Mouse (Mus musculus) G1E (cell line): Measurements from ENCODE around the gene Ism1. TPM values are rescaled to one million over a fixed set of nuclear protein-coding genes. Genes with fewer than 3 reads are reported as not detected.

Experiments
- ATAC-seq: 2 replicates; pipeline ENCODE4 v1.8.0; 2016; ENCODE audit warnings: mild to moderate bottlenecking; ENCODE audit not compliant: insufficient number of reproducible peaks, poor library complexity, low FRiP score, severe bottlenecking; ENCODE audit errors: extremely low read depth
- DNase-seq: peaks from one replicate; pipeline ENCODE4 v3.0.0; 2012; ENCODE audit warnings: low spot score
- H3K27me3 ChIP-seq: 2 replicates; pipeline ENCODE4 v1.6.1; 2012; ENCODE audit warnings: mild to moderate bottlenecking, low read length, inconsistent platforms; ENCODE audit not compliant: insufficient read depth
- H3K36me3 ChIP-seq: replicated peaks from 2 replicates; pipeline ENCODE3; 2012; ENCODE audit warnings: mild to moderate bottlenecking, inconsistent platforms
- H3K4me1 ChIP-seq: 2 replicates; pipeline ENCODE4 v1.6.1; 2012; ENCODE audit warnings: low read depth, low read length, inconsistent platforms, mixed read lengths; ENCODE audit not compliant: insufficient read depth
- H3K4me3 ChIP-seq: 2 replicates; pipeline ENCODE4 v1.5.1; 2012; ENCODE audit warnings: low read depth, mild to moderate bottlenecking, inconsistent platforms, low read length, moderate library complexity, mixed read lengths
- H3K9me3 ChIP-seq: replicated peaks from 2 replicates; pipeline ENCODE4 v1.6.1; 2012; ENCODE audit warnings: inconsistent platforms
- CTCF ChIP-seq: IDR thresholded peaks from 2 replicates; pipeline ENCODE4 v1.5.1; 2012; ENCODE audit warnings: low read depth, low read length, inconsistent platforms, mixed read lengths
- GATA1 ChIP-seq: IDR thresholded peaks from 2 replicates; pipeline ENCODE4 v1.6.1; 2012; ENCODE audit warnings: borderline replicate concordance, low read length, inconsistent platforms, mixed read lengths
- GATA2 ChIP-seq: IDR thresholded peaks from 2 replicates; pipeline ENCODE4 v1.6.1; 2012; ENCODE audit warnings: low read depth, low read length, inconsistent platforms, borderline replicate concordance
- POLR2AphosphoS5 ChIP-seq: IDR thresholded peaks from 2 replicates; pipeline ENCODE4 v1.6.1; 2012; ENCODE audit warnings: low read depth, low read length, inconsistent platforms; ENCODE audit not compliant: insufficient replicate concordance
- TAL1 ChIP-seq: conservative IDR thresholded peaks from 2 replicates; pipeline ENCODE4 v1.6.1; 2012; ENCODE audit warnings: low read depth, low read length, inconsistent platforms, mixed read lengths
- polyA plus RNA-seq: library from polyadenylated mRNA; stranded (reverse); fragments of >175 nt; gene quantifications from 2 replicates; pipeline ENCODE4 v1.2.3, GENCODE M21; 2012
- total RNA-seq, 2 experiments: library from RNA; stranded (forward) in 1 of 2; stranded (reverse) in 1 of 2; fragments of 200-1000 nt in 1 of 2; fragments of >200 nt in 1 of 2; fragmentation: Nextera tagmentation in 1 of 2; gene quantifications; 2 replicates each; pipeline ENCODE4 v1.2.3; 2014 to 2017

Gene Ism1
- total and polyA plus RNA-seq, 3 experiments, result 0.16 TPM; not detected in 2

DNA sequence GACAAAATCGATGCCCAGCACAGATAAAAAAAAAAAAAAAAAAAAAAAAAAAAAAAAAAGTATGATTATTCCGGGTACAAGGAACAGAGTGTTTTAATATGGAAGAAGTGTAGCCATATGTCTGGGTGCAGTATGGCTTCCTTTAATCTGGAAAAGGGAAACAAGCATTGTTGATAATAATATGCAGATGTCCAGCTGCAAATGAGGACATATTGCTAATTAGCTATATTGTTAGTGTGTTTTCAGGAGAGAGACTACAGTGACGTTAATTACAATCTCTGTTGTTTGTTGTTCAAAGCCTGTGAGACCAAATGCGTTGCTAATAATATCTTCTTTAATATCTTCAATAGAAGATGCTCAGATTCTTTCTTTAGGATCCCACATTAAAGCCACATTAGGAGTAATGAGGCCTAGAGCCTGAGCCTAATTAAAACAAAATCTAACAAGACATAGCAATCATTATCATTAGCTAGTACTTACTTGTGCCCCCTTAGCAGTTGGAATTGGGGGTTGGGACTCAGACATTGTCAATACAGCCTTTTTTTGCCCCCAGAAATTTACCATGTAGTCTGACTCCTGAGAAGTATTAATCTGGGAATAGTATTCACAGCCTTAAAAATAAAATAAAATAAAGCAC lies 46.3 kb downstream of the Ism1 start:
- TF ChIP-seq POLR2AphosphoS5 (no peak), TAL1 (no peak), GATA1 (no peak), CTCF (no peak), GATA2 (no peak)
- no peak for DNase-seq
- ATAC-seq, result no peak
- H3K9me3 ChIP-seq, result no peaks in the 10 kb centered on the region
- no peaks in the 10 kb centered on the region for H3K27me3 ChIP-seq
- H3K4me1 ChIP-seq, result no peaks in the 10 kb centered on the region
- no peak overlapping the region for H3K4me3 ChIP-seq
- no peaks in the 10 kb centered on the region for H3K36me3 ChIP-seq

DNA sequence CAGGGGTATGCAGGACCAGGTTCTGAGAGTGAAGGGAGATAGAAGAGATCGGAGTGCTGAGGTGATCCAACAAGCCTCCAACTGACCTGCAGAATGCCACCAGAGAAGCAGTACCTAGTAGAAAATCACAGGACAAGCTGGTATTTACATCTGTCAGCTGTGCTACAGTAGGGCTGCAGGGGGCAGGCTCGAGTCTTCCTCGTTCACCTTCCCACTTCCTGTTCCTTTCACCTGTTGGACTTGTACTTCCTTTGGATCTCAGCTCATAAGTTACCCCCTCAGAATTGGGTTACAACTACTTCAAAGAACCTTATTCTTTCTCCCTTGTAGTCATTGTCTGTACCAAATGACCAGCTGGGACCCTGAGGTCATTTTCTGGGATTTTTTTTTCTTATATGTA lies 47.4 kb downstream of the Ism1 start:
- no peaks in the 10 kb centered on the region for H3K9me3 ChIP-seq
- TF ChIP-seq GATA2, result no peak
- TF ChIP-seq CTCF, result no peak
- TF ChIP-seq POLR2AphosphoS5, result no peak
- no peak for TF ChIP-seq TAL1
- no peak for TF ChIP-seq GATA1
- no peak for DNase-seq
- H3K27me3 ChIP-seq, result no peaks in the 10 kb centered on the region
- H3K4me3 ChIP-seq, result no peak overlapping the region
- no peak for ATAC-seq
- H3K36me3 ChIP-seq, result no peaks in the 10 kb centered on the region
- H3K4me1 ChIP-seq, result no peaks in the 10 kb centered on the region

DNA sequence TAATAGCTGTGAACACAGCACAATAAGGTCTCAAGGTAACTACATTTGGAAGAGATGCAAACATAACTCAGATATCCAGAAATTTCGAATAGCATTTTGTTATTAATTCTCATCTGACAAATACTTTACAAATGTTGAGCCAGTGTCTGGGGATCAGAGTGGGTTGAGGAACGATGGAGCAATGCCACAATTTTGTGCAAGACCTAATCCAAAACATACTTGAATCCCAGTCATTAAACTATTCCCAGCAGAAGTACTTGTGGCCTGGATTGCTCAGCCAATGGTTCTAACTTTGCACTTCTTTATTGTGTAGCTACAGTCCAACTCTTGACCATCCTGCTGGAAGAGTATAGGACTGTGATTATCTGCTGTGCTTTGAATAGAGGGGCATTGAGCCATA lies 50.1 kb downstream of the Ism1 start:
- DNase-seq, result no peak
- no peaks in the 10 kb centered on the region for H3K27me3 ChIP-seq
- no peaks in the 10 kb centered on the region for H3K36me3 ChIP-seq
- no peaks in the 10 kb centered on the region for H3K4me1 ChIP-seq
- no peak for ATAC-seq
- TF ChIP-seq TAL1, result no peak
- no peak for TF ChIP-seq GATA1
- TF ChIP-seq POLR2AphosphoS5, result no peak
- TF ChIP-seq GATA2, result no peak
- no peak for TF ChIP-seq CTCF
- H3K9me3 ChIP-seq, result no peaks in the 10 kb centered on the region
- H3K4me3 ChIP-seq, result no peak overlapping the region

DNA sequence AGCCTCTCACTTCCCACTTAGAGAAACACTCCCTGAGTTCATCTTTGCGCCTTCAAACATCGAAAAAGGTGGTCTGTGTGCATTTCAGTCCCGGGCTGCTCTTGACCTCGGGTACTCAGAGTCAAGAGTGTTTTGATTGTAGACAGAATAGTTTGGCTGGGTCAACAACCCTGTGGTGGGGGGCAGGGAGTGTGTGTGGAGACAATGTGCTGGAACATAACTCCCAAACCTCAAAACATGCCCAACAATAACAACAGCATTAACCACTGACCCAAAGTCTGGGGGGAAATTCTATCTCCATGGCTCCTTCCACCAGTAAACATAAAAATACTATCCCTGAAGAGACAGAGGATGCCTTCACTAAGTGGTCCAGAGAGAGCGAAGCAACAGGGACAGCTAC lies 51.4 kb downstream of the Ism1 start:
- no peaks in the 10 kb centered on the region for H3K4me1 ChIP-seq
- no peaks in the 10 kb centered on the region for H3K36me3 ChIP-seq
- TF ChIP-seq GATA1 (no peak), GATA2 (no peak), CTCF (no peak), TAL1 (no peak), POLR2AphosphoS5 (no peak)
- no peaks in the 10 kb centered on the region for H3K27me3 ChIP-seq
- no peak for DNase-seq
- H3K4me3 ChIP-seq, result no peak overlapping the region
- no peaks in the 10 kb centered on the region for H3K9me3 ChIP-seq
- ATAC-seq, result no peak

DNA sequence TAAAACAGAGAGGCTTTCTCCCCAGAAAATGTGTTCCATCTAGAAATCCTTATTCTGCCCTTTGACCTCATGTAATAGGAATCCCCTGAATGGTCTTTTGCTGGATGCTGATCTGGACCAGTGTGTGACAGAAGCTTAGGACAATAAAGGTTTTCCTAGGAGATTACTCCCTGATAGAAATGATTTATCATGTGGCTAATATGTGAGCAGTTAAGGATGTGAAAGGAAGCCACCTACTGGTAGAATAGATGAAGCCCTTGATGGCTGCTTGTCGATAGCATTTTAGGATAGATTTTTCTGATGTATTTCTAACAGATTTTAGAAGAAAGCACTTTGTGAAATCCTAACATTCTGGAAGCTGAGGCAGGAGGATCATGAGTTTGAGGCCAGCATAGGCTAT lies 64.4 kb downstream of the Ism1 start:
- no peak overlapping the region for H3K4me3 ChIP-seq
- no peak for DNase-seq
- no peaks in the 10 kb centered on the region for H3K4me1 ChIP-seq
- no peaks in the 10 kb centered on the region for H3K9me3 ChIP-seq
- H3K36me3 ChIP-seq, result no peaks in the 10 kb centered on the region
- TF ChIP-seq TAL1, result no peak
- no peak for TF ChIP-seq CTCF
- no peak for TF ChIP-seq GATA1
- no peak for TF ChIP-seq GATA2
- no peak for TF ChIP-seq POLR2AphosphoS5
- H3K27me3 ChIP-seq, result no peaks in the 10 kb centered on the region
- ATAC-seq, result no peak

DNA sequence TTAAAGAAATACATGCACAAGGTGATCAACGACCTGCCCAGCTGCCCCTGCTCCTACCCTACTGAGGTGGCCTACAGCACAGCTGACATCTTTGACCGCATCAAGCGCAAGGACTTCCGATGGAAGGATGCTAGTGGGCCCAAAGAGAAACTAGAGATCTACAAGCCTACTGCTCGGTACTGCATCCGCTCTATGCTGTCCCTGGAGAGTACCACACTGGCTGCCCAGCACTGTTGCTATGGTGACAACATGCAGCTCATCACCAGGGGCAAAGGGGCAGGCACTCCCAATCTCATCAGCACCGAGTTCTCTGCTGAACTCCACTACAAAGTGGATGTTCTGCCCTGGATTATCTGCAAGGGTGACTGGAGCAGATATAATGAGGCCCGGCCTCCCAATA lies 79.0 kb downstream of the Ism1 start:
- ATAC-seq, result no peak

More for the DNA sequence above, 79.0 kb downstream of the Ism1 start:
- H3K4me3 ChIP-seq, result no peak overlapping the region
- no peaks in the 10 kb centered on the region for H3K36me3 ChIP-seq
- peaks cover 2% of the 10 kb centered on the region; the same call in 1 of the 2 replicates for H3K4me1 ChIP-seq
- H3K9me3 ChIP-seq, result no peaks in the 10 kb centered on the region
- DNase-seq, result no peak
- TF ChIP-seq GATA2 (no peak), POLR2AphosphoS5 (no peak), CTCF (no peak), TAL1 (no peak), GATA1 (no peak)
- no peaks in the 10 kb centered on the region for H3K27me3 ChIP-seq
